Mouse (Mus musculus) left cerebral cortex, postnatal 36 days (tissue): ENCODE data around the gene Gm4353. TPM values are rescaled to one million over a fixed set of nuclear protein-coding genes. Genes with fewer than 3 reads are reported as not detected.

Experiments used
- DNase-seq, 2 experiments: peaks; one replicate each; pipeline ENCODE4 v3.0.0; 2021 to 2022; ENCODE audit warnings: low spot score in 2 of 2, mixed read lengths in 1 of 2
- intact Hi-C: fragments of 180-260 bp; cut with DNase I; formaldehyde crosslinking; loops from one replicate; pipeline ENCODE4 v1.15.1; 2025
- total RNA-seq, 2 experiments: library from RNA; stranded (reverse); gene quantifications; 2 replicates each; pipeline ENCODE4 v1.2.3; 2021

Gm4353 gene
- total RNA-seq, 2 experiments from 2014 or later, result 2.6 to 4.7 TPM

DNA sequence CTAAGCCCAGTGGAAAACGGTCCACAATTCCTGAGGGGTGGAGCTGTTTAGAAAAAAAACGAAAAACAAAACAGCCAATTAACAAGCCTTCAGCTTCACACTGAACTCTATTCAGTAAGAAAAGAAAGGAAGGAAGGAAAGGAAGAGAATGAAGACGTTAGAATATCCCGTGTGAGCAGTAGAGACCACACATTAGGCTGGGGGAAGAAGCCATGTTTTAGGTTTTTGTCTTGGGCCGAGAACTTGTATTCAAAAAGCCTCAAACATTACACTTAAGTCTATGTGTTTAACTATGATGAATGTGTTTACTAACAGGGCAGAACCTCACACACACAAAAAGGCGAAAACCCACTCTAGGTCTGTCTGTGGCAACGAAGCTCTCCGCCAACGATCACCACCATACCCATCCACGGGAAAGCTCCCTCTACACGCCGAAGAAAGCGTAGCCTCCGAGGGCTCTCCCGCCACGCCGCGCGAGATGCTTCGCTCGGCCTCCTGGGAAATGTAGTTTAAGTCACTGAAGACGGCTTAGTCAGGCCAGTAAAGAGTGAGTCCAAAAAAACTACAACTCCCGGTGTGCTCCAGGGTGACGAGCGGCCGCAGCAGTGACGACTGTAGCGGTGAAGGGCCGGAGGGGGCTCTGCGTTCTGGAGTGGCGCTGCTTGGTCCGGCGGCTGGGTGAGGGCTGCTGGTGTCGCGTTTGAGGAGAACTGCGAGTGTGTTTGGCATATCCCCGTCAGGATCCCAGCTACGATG is 8.5 kb upstream of the Gm4353 start:
- DNase-seq, result peak; percentile 95 to 96
- intact Hi-C loops, result no loop called here

DNA sequence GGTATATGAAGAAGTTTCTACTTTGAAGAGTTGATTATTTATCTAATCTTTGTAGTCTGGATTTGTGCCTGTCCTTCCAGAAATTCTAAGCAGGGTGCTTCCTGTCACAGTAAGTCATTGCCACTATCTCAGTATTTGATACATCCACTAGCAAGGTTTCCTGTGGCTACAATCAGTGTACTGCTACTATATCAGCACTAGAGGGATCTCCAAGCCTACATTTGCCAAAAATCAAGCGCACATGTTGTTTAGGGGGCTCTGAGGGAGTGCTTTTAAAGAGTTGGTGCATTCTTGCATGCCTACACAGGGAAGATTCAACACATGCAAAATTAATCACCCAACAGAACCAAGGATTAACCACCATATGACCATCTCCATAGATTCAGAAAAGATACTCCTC is 23.7 kb downstream of the Gm4353 start:
- intact Hi-C loops, result no loop called here
- DNase-seq, result no peak

DNA sequence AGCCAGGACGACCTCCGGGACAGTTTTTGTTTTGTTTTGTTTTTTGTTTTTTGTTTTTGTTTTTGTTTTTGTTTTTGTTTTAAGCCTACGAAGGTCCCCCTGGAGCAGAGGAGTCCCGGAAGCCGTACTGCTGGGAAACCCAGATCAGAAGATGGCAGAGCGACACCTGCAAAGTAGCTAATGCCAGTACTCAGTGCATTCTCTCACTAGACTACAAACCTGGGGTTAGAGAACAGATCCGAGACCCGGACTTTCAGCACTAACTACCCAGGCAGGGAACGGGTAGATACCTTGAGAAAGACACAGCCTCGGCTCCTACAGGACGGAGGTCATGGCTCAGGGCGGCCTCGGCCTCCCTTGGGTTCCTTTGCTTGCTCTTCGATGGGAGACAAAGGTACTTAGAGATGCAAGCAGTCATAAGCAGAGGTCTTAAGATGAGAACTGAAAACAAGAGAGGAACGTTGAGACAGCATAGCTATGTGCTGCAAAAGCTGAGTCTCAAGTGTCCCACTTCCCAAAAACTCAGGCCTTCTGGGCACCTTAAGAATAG is 43.9 kb downstream of the Gm4353 start:
- no peak for DNase-seq
- intact Hi-C loops, result loop anchor here (2.0 kb wide), 1 partner anchor 824 kb away; no protein-coding TSS in a partner anchor

DNA sequence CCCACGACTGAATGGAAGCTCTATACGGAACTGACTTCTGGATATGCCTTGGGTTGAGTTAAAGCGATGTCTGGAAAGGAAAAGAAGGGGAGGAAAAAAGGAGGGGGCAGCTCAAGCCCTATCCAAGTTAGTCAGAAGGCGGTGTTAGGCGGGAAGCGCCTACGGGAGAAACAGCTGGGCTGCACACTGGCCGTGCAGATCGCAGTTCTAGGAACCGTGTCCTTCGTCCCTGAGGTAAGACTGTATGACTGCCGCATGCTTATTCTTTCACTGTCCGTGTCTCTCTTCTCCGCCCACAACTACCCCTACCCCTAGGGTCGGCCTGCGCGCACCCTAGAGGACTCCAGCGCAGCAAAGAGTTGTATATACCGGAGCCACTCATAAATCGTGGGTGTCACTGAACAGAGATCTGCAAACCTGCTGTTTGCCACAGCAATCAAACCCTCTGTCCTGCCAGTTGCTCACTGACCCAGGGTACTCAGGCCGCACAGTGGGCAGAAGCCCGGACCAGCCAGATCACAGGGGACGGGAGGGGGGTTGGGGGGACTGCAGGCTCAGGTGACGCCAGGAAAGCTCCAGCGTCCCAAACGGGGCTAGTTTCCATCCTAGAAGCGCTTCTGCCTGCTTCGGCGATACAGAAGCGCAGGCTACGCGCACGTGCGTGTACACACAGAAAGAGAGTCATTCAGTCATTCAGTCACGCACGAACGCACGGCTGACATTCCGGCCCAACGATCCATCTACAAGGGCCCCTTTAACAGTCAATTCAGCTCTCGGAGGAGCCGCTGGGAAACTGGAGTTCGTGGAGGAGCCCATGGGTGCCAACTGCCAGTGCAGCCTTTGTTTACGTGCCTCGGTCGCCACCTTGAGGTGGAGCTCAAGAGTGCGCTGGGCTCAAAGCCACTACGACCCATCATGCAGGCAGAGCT is 44.6 kb downstream of the Gm4353 start:
- DNase-seq, result peak; percentile 80 to 86
- intact Hi-C loops, result loop anchor here (2.0 to 5.0 kb wide), 2 partner anchors 673 to 823 kb away; no protein-coding TSS in a partner anchor

DNA sequence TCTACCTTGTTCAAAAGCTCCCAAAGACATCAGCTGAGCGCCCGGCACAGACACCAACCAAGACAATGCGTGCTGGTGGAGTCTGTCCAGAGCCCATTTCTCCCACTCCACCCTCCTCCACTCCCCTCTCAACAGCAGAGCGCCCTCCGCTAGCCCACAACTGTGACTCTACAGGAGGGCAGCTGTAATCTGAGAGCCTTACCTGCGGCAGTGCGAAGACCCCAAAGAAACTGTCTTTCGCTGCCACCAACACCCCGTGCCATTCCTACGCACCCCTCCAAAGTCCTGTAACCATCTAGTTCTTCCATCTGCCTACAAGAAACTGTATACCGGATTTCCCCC is 45.3 kb downstream of the Gm4353 start, which contains the start of gene 1110004F10Rik:
Gene 1110004F10Rik (plus strand): TSS at position 202 of the 342 bp plus-strand sequence.
- DNase-seq, result peak in 1 of 2 experiments; percentile 20
- intact Hi-C loops, result loop anchor here (5.0 kb wide), 1 partner anchor 672 kb away; no protein-coding TSS in a partner anchor

DNA sequence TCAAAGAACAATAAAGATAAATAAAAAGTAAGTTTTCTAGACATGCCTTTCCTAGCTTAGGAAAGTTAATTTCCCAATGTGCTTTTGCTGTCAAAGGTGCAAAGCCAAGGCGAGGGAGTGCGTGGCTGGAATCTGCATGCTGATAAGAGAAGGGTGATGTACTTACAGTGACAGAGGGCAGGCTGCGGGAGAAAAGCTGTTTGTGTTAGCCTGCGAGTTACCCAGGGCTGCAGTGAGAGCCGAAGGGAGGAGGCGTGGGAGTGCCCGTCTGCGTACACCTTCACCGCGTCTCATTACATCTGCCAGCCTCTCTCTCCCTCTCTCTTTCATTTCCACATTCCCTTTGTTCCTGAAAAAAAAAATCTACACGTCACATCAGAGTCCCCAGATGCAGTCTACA is 45.9 kb downstream of the Gm4353 start, which contains the start of gene Sox6:
Gene Sox6 (minus strand): TSS at position 286 of the 400 bp plus-strand sequence.
- DNase-seq, result no peak
- intact Hi-C loops, result loop anchor here (5.0 kb wide), 1 partner anchor 671 kb away; no protein-coding TSS in a partner anchor

DNA sequence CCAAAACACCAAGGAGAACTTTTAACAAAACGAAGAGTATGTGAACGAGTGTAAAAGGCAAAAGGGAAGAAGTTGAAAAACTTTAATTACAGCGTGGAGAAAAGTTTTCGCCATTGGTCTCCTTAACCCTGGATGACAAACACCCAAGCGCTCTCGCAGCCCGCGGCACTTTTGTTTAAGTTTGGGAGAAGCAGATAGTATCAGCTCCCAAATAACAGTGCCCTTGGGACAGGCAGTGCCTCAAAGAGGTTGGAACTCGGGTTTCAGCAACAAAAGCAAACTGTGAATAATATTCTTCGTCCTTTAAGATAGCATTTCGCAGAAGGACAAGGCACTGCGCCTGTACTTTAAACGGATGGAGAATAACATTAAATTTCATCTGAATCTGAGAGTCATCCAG is 46.4 kb downstream of the Gm4353 start:
- no peak for DNase-seq
- intact Hi-C loops, result loop anchor here (5.0 kb wide), 1 partner anchor 671 kb away; no protein-coding TSS in a partner anchor

DNA sequence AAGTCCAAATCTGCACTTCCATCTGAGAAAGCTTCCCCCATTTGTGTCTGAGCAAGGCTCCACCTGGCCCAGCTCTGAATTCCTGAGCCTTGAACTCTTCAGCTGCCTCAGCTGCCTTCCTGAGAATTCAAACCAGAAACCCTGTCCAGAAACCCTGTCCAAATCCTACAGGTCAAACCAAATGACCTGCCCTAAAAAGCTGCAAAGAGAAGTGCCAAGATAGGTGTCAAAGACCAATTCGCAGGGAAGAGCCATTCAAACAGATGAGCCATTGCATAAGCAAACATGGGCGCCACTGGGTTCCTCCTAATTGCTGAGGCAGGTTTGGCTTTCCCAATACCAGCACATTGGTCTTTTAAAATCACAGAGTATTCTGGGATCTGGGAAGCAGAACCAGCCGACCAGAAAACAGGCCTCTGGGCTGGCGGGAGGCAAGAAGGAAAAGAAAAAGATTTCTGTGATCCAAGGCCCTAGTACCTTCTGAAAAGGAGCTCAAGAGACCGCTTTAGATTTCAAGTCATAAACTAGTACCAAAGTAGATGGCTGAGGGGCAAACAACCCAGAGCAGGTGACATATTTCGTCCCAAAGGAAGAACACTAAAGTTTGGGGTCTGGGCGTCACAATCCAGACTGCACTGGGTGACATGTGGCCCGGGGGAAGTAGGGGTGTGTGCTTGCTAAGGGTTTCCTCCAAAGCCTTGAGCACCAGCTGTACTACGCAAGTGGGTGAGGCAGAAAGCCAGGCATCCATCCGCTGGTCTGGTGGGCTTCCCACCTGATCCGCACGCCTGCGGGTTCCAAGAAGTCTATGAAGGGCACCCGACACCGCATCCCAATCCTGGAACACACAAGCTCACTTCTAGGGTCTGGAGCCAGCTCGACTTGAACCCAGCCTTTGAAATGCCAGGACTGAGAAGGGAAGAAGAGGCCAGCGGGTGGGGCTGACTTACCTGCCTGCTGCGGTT is 47.6 kb downstream of the Gm4353 start:
- no peak for DNase-seq

DNA sequence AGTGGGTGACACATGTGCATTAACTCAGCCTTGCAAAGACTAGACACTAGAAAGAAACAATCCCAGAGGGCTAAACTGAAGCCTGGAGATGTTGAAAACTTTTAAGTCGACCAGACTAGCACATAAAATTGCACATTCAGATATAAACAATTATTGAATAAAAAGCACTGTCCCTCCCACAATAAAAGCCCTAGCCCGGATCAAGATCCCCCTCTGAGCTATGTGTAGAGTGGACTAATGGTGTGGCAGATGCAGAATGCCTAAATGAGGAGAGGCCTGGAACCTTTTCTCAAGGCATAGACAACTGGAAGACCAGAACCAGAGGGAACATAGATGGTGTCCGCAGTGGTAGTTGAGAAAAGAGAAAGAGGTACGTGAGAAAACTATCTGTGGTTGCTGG is 48.9 kb downstream of the Gm4353 start:
- intact Hi-C loops, result loop anchor here (5.0 kb wide), 1 partner anchor 668 kb away; no protein-coding TSS in a partner anchor
- DNase-seq, result no peak

More for the DNA sequence above, 47.6 kb downstream of the Gm4353 start:
- intact Hi-C loops, result loop anchor here (5.0 kb wide), 1 partner anchor 670 kb away; no protein-coding TSS in a partner anchor

DNA sequence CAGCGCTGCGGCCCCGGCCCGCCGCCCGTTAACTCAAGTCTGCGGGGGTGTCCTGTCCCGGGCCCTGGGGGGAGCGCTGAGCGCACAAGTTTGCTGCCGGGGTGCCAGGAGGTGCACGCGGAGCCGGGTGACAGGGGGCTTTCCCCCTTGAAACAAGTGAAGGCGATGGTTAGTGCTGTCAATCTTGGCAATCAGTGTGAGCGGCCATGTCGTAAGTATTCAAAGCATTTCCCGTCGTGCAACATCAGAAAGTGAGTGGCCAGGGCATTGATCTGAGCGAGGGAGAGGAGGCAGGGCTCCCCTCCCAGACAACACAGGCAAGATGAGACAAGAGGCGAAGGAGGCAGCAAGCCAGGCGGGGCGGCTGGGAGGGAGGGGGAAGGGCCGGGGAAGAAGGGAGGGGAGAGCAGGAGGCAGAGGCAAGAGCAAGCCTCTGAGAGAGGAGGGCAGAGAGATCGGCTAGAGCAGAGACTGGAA is 50.1 kb downstream of the Gm4353 start:
- peak in 1 of 2 experiments; percentile 13 for DNase-seq
- intact Hi-C loops, result loop anchor here (5.0 kb wide), 3 partner anchors 207 to 1162 kb away; no protein-coding TSS in a partner anchor

DNA sequence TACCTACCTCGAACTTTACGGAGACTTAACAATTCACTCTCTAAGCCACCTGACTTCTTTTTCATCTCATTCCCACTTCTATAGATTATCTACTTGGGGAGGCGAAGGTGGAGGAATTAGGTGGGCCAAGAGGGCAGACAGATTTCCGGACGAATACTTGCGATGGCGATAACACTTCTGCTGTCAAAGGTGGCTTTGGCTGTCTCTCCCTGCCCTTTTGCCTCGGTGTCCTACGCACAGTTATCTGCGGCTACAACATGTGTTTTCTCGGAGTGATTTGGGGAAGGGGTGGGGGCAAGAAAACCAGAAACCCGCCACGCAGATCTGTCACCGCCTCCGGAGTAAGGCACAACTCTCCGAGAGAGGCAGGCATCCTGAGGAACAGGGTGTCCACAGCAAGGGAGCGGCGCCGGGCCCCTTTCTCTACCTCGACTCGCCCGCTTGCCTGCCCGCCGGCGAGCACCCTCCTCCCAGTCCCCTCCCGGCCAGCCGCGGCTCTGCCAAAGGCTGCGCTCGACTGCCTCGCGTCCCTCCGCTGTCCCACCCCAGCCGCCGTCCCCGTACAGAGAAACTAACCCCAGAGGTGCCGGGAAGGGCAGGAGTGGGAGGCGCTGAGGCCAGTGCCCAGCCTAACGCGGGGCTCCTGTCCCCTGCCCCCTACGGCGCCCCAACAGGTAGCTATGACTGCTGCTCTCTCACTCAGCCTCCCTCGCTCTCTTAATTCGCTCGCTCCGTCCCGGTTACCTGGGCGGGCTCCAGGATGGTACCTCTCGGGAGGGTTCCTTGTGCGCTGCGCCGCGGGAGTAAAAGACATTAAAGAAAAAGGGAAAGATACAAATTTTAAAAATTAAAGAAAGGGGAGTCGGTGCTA is 50.8 kb downstream of the Gm4353 start:
- DNase-seq, result peak; percentile 32 to 48
- intact Hi-C loops, result loop anchor here (5.0 kb wide), 3 partner anchors 206 to 1161 kb away; no protein-coding TSS in a partner anchor

Other genes with a start within 250 kb of the Gm4353 start
- gene Sox6, start 45.8 kb downstream of the Gm4353 start, total RNA-seq, result 10 to 100 TPM; 25.8 to 32.7 TPM
- gene 1110004F10Rik, start 45.2 kb downstream of the Gm4353 start, total RNA-seq, result 100 to 1,000 TPM in 1 of 2 experiments, 10 to 100 TPM in 1; 94.8 to 103 TPM
- gene Plekha7, start 223.7 kb upstream of the Gm4353 start, total RNA-seq, result 10 to 100 TPM; 22.0 to 24.8 TPM
- 100 to 1,000 TPM; 185 to 202 TPM for gene Rps13, start 249.6 kb upstream of the Gm4353 start, total RNA-seq